Mouse (Mus musculus) ES-Bruce4 (cell line): ENCODE measurements at regions not wholly inside any gene's neighbourhood (a gene's known extent, or its start where the extent isn't known, plus 50 kb on each side); places are given as distances from the start of the nearest gene placed in this dataset.

Experiments used
- H3K27ac ChIP-seq: 2 replicates; pipeline ENCODE4 v1.5.1; 2012; ENCODE audit warnings: low read length, inconsistent platforms; ENCODE audit not compliant: insufficient read depth
- H3K27me3 ChIP-seq: 2 replicates; pipeline ENCODE4 v1.6.1; 2012; ENCODE audit warnings: mild to moderate bottlenecking, low read length, inconsistent platforms; ENCODE audit not compliant: control insufficient read depth, poor library complexity, insufficient read depth, severe bottlenecking
- H3K36me3 ChIP-seq: 2 replicates; pipeline ENCODE4 v1.6.1; 2012; ENCODE audit warnings: inconsistent platforms, mild to moderate bottlenecking, low read length, moderate library complexity; ENCODE audit not compliant: control insufficient read depth, poor library complexity, insufficient read depth, severe bottlenecking
- H3K4me1 ChIP-seq: one replicate; pipeline ENCODE4 v1.8.1; 2011; ENCODE audit warnings: low read length; ENCODE audit not compliant: control insufficient read depth, insufficient read depth
- H3K4me3 ChIP-seq: 2 replicates; pipeline ENCODE4 v1.5.1; 2011; ENCODE audit warnings: low read depth, mild to moderate bottlenecking, low read length
- H3K9ac ChIP-seq: 2 replicates; pipeline ENCODE4 v1.6.1; 2012; ENCODE audit warnings: low read depth, mild to moderate bottlenecking, inconsistent platforms; ENCODE audit not compliant: poor library complexity, severe bottlenecking
- H3K9me3 ChIP-seq: replicated peaks from 2 replicates; pipeline ENCODE4 v1.6.1; 2012; ENCODE audit warnings: mild to moderate bottlenecking, low read length, inconsistent platforms; ENCODE audit not compliant: control insufficient read depth, poor library complexity, insufficient read depth, severe bottlenecking
- CTCF ChIP-seq: IDR thresholded peaks from one replicate; pipeline ENCODE4 v1.8.1; 2011; ENCODE audit warnings: low read depth, low read length
- EP300 ChIP-seq: IDR thresholded peaks from 2 replicates; pipeline ENCODE4 v1.6.1; 2011; ENCODE audit warnings: low read depth, low read length; ENCODE audit not compliant: insufficient read depth
- POLR2A ChIP-seq: IDR thresholded peaks from one replicate; pipeline ENCODE4 v1.8.1; 2011; ENCODE audit warnings: low read length; ENCODE audit not compliant: insufficient read depth

DNA sequence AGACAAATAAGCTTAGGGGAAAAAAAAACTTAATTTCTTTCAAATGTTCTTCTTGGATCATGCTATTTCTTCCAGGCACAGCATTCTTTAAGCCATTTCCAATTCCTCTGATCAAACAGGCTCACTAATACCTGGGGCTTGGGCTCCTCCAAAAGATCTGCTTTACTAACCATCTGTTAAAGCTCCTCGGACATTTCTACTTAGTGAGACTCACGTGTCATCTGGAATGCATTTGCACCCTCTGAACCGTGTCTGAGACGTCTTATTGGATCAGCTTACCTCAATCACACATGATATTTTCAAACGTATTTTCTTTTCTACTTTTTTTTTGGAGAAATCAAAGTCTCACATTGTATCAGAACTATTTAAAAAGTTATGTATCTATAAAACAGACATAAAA, 132.4 kb downstream of the Npr3 start:
- Histone ChIP-seq H3K9me3 (no peaks in the 10 kb centered on the region), H3K4me1 (no peaks in the 10 kb centered on the region), H3K4me3 (no peak overlapping the region), H3K36me3 (no peaks in the 10 kb centered on the region), H3K27ac (no peak overlapping the region), H3K27me3 (no peaks in the 10 kb centered on the region), H3K9ac (no peak overlapping the region)
- no peak for TF ChIP-seq POLR2A
- TF ChIP-seq CTCF: no peak
- no peak for TF ChIP-seq EP300

DNA sequence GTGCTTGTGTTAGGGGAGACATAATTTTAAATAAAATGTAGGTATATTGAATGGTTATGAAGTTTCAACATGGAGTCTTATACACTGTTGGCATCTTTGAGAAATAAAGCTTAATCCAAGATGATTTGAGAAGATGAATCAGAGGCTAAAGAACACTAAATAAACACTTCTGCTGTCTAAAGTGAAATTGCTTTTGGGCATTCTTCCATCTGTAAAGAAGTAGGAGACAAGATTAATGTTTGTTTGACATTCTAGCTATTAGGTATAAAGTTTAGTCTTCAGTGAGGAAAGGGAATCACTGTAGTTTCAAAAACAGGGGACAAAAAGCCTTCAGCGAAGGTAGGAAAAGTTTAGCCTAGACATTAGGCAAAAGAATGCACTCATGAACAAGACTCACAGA, 136.5 kb downstream of the Npr3 start:
- Histone ChIP-seq H3K9me3 (no peaks in the 10 kb centered on the region), H3K9ac (no peak overlapping the region), H3K36me3 (no peaks in the 10 kb centered on the region), H3K4me3 (no peak overlapping the region), H3K27me3 (no peaks in the 10 kb centered on the region), H3K27ac (no peak overlapping the region), H3K4me1 (no peaks in the 10 kb centered on the region)
- TF ChIP-seq EP300 (no peak), POLR2A (no peak), CTCF (no peak)

DNA sequence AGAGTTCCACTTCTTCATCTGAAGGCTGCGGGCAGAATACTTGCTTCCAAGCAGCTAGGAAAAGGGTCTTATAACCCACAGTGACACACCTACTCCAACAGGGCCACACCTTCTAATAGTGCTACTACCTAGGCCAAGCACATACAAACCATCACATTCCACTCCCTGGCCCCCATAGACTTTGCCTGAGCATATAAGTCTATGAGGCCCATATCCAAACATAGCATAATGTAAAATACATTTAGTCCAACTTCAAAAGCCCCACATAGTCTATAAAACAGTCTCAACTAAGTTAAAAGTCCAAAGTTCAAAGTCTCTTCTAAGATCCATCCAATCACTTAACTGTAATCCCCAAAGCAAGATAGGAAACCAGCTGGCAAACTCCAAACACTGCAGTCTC, 149.1 kb downstream of the Npr3 start:
- no peak overlapping the region for H3K4me3 ChIP-seq
- no peaks in the 10 kb centered on the region for H3K36me3 ChIP-seq
- H3K4me1 ChIP-seq: no peaks in the 10 kb centered on the region
- no peak overlapping the region for H3K9ac ChIP-seq
- no peak for TF ChIP-seq CTCF
- no peak for TF ChIP-seq POLR2A
- no peak for TF ChIP-seq EP300
- H3K9me3 ChIP-seq: no peaks in the 10 kb centered on the region
- no peak overlapping the region for H3K27ac ChIP-seq
- H3K27me3 ChIP-seq: no peaks in the 10 kb centered on the region

DNA sequence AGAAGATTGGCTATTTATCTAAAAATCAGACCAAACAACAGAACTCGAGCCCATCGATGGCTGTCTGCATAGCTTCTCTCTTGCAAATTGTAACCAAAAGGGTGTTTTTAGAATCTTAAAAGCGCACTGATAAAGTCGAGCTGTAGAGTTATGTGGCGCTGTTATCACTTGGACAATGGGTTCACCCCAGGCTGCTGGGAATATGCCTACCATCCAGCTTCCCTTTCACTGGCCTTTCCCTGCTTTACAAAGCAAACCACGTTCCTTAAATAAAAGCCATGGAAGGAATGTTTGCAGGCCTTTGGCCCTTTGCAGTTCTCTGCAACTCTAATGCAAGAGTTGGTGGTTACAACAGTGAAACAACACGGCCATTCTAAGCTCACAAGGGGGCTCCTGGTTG, 150.3 kb downstream of the Npr3 start:
- Histone ChIP-seq H3K9ac (no peak overlapping the region), H3K4me1 (no peaks in the 10 kb centered on the region), H3K27ac (no peak overlapping the region), H3K27me3 (no peaks in the 10 kb centered on the region), H3K36me3 (no peaks in the 10 kb centered on the region), H3K4me3 (no peak overlapping the region), H3K9me3 (no peaks in the 10 kb centered on the region)
- TF ChIP-seq POLR2A (no peak), CTCF (no peak), EP300 (no peak)

DNA sequence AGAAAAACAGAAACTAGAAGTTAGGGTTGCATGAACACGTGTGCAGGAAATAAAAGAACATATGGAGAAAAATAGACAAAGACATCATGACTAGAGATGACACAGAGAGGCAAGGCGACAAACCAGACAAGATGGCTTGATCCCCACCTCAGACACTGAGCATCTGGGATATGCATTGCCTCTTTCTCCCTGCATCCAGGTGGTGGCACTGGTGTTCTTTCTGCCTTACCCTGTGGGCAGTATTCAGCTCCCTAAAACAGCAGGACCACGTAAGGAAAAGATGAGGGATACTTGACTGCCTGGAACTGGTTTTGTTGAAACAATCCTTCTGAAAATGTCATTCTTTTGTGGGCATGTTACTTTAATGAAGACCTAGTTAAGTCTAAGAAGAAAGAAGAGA, 153.9 kb downstream of the Npr3 start:
- Histone ChIP-seq H3K9ac (no peak overlapping the region), H3K27me3 (peaks cover 2% of the 10 kb centered on the region; the same call in 1 of the 2 replicates), H3K4me1 (no peaks in the 10 kb centered on the region), H3K36me3 (no peaks in the 10 kb centered on the region), H3K27ac (no peak overlapping the region), H3K9me3 (no peaks in the 10 kb centered on the region), H3K4me3 (no peak overlapping the region)
- TF ChIP-seq CTCF (peak; percentile 64), POLR2A (no peak)

DNA sequence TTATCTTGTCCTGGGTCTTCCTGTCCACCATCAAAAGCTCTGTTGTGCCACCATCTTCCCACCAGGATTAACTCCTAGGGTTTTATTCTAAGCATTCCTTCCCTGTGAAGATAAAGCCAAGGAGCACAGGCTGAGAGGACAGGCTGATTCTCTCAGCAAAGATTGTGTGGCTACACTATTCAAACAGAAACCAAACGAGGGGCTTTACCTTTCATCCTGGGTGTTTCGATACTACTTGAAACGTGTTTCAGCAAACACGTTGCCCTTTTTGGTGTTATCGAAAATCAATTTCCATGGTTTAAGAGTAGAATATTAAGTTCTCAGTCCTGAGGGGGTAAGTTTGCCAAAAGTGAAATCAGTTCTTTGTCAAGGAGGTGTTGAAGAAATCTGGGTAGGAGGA, 156.2 kb downstream of the Npr3 start:
- TF ChIP-seq POLR2A (no peak), EP300 (no peak), CTCF (no peak)
- H3K9ac ChIP-seq: no peak overlapping the region
- no peaks in the 10 kb centered on the region for H3K36me3 ChIP-seq
- peaks cover 2% of the 10 kb centered on the region; the same call in 1 of the 2 replicates for H3K27me3 ChIP-seq
- H3K9me3 ChIP-seq: no peaks in the 10 kb centered on the region
- H3K27ac ChIP-seq: no peak overlapping the region
- H3K4me1 ChIP-seq: no peaks in the 10 kb centered on the region
- H3K4me3 ChIP-seq: no peak overlapping the region
